Mouse (Mus musculus) brain, embryonic 14.5 days (tissue): ENCODE results near the gene Gm17727. TPM values are rescaled to one million over a fixed set of nuclear protein-coding genes. Genes with fewer than 3 reads are reported as not detected.
"Not testable (repeated sequence)": the region's sequence is repeated elsewhere in the genome, so short reads cannot be mapped to it uniquely, and the experiment has no call there.

Experiments
- DNase-seq: peaks from one replicate; pipeline ENCODE4 v3.0.0-alpha.2; 2011; ENCODE audit warnings: low read depth
- CTCF ChIP-seq: fragments of 200-500 bp; IDR thresholded peaks from 2 replicates; pipeline ENCODE4 v1.5.1; 2012; ENCODE audit warnings: inconsistent platforms, mild to moderate bottlenecking, moderate library complexity, borderline replicate concordance; ENCODE audit not compliant: insufficient read depth, insufficient read length; ENCODE audit errors: extremely low read depth
- POLR2A ChIP-seq: fragments of 200-500 bp; IDR thresholded peaks from 2 replicates; pipeline ENCODE4 v1.6.1; 2012; ENCODE audit warnings: mild to moderate bottlenecking, inconsistent platforms, borderline replicate concordance; ENCODE audit not compliant: poor library complexity, insufficient read depth, insufficient read length, severe bottlenecking; ENCODE audit errors: extremely low read depth
- polyA plus RNA-seq: library from polyadenylated mRNA; depleted of rRNA; stranded (reverse); fragments of >200 nt; gene quantifications from 2 replicates; pipeline ENCODE4 v1.2.3, GENCODE M21; 2012; rRNA removed

Gene Gm17727
- not detected in 2 replicates for polyA plus RNA-seq

- DNase-seq: no peak
- TF ChIP-seq CTCF: no peak
- TF ChIP-seq POLR2A: no peak
These were observed at the start of gene Gm17727 for GRCm38 (mm10) chr9:35778009-35778408. Gene Gm17727 (minus strand): TSS chr9:35778109.

- not testable (repeated sequence) for DNase-seq
These were observed 40.0 kb upstream of the Gm17727 start for GRCm38 (mm10) chr9:35817881-35818280.

DNA sequence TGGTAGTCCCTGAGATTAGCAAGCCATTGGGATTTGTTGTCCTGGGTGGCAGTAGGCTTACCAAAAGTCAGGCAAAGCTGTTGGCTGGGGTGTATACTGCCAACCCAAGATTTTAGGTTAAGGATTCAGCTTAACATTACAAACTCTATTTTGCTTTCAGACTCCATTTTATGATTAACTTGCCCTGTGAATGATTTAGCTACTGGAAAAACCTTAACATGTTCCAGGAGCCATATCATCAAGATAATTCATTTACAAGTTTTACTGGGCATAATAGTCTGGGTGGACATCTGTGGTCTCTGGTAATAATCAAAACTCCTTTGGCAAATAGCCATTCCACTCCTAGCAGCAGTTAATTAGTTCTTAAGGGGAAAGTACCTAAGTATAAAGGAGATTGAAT, 20.2 kb upstream of the Gm17727 start:
- TF ChIP-seq CTCF (no peak), POLR2A (no peak)
- no peak for DNase-seq

DNA sequence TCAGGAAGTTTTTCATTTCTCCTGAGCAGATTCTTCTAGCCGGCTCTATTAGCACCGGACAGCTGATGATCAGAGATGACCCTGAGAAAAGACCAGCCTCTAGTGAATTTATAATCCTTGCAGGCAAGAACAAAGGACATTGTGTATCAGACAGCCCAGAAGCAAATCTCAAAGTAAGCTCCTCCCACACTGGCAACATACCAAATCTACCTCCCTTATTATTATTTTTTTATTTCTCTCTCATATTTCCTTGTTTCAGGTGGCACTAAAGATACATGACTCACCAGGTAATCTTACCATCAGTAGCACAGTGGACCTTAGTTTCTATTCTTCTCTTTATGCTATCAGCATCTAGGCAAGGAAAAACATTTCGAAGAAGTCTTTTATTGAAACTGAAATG, 12.1 kb upstream of the Gm17727 start, which contains the start of the genes Gm27235 and D730048I06Rik:
Gene Gm27235 (minus strand): TSS at position 101 of the 400 bp plus-strand sequence.
Gene D730048I06Rik (minus strand): TSS at position 112 of the 400 bp plus-strand sequence.
- no peak for DNase-seq
- TF ChIP-seq POLR2A: no peak
- TF ChIP-seq CTCF: no peak

GRCm38 (mm10) chr9:35756843-35757242, 21.1 kb downstream of the Gm17727 start:
- DNase-seq: no peak
- TF ChIP-seq POLR2A: no peak
- no peak for TF ChIP-seq CTCF

DNA sequence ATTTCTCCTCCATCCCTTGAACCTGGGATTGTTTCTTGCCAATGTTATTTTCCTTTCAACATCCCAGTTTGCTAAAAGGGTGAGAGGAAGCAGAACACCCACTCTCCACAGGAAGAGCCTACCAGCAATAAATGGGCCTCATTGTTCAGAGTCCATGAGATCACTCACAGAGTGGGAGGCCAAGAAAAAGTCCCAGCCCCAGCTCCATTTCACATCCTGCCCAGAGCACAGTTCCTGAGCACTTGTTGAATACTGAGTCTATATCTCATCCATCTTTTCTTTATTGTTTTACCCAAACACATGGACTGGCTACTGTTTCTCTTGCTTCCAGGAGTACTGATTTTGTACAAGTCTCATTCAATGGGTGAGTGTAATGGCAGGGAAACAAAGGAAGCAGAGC, 37.2 kb downstream of the Gm17727 start, which contains the start of gene Gm17677:
Gene Gm17677 (plus strand): TSS at position 301 of the 400 bp plus-strand sequence.
- no peak for DNase-seq
- TF ChIP-seq CTCF (no peak), POLR2A (no peak)

Other genes starting within 250 kb of the Gm17727 start
- gene Ddx25, start 219.6 kb downstream of the Gm17727 start, polyA plus RNA-seq: 11.2 and 15.2 TPM in 2 replicates
- gene Pus3, start 219.5 kb downstream of the Gm17727 start, polyA plus RNA-seq: 12.6 and 16.1 TPM in 2 replicates
- gene Pate2, start 207.8 kb downstream of the Gm17727 start, polyA plus RNA-seq: 1.1 and 1.4 TPM in 2 replicates
- gene Hyls1, start 207.7 kb downstream of the Gm17727 start, polyA plus RNA-seq: 13.4 and 14.5 TPM in 2 replicates
- gene Pate4, start 166.2 kb downstream of the Gm17727 start, polyA plus RNA-seq: not detected in 2 replicates
- gene Pate3, start 129.9 kb downstream of the Gm17727 start, polyA plus RNA-seq: not detected in 2 replicates
- gene Pate1, start 90.7 kb downstream of the Gm17727 start, polyA plus RNA-seq: not detected in 2 replicates
- not detected in 2 replicates for gene Gm17677, start 37.1 kb downstream of the Gm17727 start, polyA plus RNA-seq
- not detected in 2 replicates for gene Gm27235, start 12.0 kb upstream of the Gm17727 start, polyA plus RNA-seq
- gene D730048I06Rik, start 12.0 kb upstream of the Gm17727 start, polyA plus RNA-seq: not detected in 2 replicates
- not detected in 2 replicates for gene 9230110F15Rik, start 66.0 kb upstream of the Gm17727 start, polyA plus RNA-seq
- gene 9230113P08Rik, start 130.3 kb upstream of the Gm17727 start, polyA plus RNA-seq: not detected in 2 replicates